Mouse (Mus musculus) A20 (cell line): ENCODE results near the gene R3hdm4.

Source experiments
- DNase-seq: peaks from one replicate; pipeline ENCODE4 v3.0.0-alpha.2; 2011; ENCODE audit warnings: low read depth, low spot score

The R3hdm4 gene

DNA sequence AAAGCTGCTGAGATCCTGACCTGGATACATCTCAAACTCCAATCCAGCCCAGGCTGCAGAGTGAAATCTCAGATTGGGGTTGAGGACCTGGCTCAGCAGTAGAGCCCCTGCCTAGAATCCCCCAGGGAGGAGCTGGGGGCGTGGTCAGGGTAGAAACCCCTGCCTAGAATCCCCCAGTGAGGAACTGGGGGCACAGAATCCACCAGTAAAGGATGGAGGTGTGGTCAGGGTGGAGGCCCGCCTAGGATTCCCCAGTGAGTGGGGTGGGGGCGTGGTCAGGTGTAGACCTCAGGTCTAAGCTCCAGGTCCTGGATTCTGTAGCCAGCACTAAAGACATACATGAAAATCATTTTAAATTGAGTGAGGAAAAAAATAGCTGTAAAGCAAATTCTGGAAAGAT, 48.1 kb downstream of the R3hdm4 start:
- no peak for DNase-seq

DNA sequence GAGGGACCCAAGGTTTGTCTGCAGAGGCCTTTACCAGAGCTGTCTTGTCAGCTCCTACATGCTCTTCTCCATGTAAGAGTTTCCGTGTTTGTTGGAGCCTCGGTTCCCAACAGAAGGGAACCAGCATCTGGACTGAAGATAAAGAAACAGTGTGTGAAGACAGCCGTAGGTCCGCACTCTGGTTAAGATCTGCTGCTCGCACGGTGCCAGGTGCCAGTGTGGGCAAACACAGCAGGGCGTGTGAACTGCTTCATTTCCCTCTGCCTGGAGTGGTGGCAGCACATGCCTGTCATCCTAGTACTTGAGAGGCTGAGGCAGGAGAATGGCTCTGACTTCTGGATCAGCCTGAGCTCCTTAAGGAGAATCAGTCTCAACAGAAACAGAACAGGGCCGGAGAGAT, 49.2 kb downstream of the R3hdm4 start:
- DNase-seq, result no peak

DNA sequence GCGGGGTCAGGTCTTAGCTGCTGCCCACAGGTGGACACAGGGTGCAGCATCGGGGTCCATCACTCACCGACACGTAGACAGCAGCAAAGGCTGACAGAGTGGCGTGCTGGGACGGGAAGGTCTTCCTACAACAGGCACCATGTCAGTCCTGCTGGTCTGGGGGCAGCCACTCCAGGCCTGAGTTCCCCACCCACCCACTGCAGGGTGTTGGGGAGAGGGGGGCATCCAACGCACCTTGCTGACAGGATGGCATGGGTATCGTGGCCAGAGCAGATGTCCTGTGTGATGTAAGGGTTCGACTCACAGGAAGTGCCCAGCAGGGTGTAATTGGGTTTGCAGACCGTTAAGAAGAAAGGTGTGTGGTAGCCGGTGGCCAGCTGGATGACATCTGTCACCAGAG, 54.4 kb downstream of the R3hdm4 start:
- DNase-seq, result no peak

DNA sequence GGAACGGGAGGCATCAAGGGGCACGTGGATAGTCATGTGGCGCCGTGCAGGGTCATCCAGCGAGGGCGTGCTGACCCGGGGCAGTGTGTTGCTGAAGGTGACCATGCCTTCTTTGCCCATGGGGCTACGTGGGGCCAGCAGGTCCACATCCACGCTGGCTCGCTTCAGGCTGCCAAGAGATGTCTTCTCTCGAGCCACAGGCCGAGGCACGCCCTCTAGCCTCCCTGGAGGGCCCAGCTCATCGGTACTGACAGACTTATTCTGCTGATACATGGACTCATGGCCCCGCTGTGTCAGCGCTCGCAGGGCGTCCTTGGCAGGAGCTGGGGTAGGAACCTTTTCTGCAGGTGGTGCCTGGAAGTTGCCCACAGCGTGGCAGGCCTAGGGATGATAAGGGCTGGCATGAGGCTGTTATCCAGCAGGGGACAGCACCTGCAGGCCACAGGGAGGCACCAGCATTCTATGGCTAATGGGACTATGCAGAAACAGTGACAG, 55.2 kb downstream of the R3hdm4 start:
- no peak for DNase-seq

DNA sequence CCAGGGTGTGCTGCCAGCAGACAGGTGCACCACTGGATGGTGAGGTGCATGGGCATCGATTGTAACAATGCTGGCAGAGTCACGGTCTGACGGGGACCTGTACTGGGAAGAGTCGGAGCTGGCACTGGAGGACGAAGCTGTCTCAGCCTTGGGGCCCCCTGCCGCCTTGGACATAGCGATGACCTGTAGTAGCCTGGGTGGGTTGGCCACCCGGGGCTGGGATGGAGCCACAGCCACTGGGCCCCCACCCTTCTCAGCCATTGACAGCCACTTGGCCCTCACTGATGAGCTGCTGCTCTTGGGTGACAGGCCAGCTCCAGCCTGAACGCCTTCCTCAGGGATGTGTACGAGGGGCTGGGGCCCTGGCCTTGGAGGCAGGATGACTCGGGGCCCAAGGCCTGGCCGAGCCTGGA, 55.8 kb downstream of the R3hdm4 start:
- no peak for DNase-seq

DNA sequence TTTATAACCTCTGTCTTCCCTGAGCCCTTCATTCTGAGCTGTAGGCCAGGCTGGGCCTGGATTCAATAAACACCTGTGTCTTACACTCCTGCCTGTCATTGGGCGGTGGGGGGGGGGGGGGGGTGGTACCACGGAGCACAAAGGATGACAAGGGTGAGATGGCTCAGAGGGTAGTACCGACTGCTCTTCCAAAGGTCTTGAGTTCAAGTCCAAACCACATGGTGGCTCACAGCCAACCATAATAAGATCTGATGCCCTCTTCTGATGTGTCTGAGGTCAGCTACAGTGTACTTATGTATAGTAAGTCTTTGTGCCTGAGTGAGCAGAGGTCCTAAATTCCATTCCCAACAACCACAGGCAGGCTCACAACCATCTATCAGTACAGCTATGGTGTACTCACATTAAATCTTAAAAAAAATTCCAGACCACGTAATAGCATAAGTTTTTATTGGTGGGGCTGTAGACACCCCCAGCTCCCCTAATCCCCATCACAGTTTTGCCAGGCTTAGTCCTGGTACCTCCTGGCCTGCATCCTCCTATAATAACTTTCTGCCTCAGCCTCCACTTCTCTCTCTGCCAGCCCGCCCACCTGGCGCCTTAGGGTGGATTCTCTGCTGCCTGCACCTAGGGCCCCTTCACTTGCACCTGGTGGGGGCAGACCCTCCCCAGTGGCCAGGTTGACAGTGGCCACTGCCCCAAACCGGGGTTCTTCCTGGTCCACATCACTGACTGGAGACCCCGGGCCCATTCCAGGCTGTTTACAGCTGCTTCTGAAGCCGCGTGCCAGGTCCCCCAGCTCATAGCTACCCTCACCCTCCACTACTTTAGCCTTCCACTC, 56.4 kb downstream of the R3hdm4 start:
- DNase-seq, result no peak

DNA sequence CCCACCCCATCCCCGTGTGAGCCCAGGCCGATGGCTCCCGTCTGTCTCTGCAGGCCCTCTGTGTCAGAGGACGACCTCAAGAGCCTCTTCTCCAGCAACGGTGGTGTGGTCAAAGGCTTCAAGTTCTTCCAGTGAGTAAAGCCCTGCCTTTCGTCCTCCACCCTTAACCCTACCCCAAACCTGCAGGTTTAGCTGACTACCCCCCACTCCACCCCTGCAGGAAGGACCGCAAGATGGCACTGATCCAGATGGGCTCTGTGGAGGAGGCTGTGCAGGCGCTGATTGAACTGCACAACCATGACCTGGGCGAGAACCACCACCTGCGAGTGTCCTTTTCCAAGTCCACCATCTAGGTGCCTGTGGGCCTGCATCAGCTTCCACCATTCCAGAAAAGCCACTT, 58.1 kb downstream of the R3hdm4 start:
- no peak for DNase-seq

DNA sequence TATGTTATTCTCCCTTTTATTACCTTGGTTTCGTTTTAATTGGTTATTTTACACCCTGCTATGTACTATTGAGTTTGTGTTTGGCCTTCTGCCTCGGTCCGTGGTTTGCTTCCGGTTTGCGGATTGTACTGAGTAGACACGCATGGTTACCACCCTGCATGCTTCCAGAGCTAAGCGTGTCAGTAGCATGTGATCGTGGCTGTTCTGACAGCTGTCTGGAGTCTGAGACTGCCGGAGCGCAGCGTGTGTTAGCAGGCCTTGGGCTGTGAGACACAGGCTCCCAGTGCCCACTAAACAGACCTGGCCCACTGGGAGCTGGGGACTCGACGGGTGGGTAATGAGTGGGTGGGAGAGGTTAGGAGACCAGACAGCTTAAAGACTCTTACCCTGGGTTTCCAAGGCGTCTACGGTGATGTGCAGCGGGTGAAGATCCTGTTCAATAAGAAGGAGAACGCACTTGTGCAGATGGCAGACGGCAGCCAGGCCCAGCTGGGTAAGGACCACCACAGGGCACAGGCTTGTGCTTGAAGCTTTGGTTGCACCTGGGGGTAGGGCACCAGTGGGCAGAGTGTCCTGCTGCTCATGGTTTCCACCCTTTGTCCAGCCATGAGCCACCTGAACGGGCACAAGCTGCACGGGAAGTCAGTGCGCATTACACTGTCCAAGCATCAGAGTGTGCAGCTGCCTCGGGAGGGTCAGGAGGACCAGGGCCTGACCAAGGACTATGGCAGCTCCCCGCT, 58.8 kb downstream of the R3hdm4 start:
- no peak for DNase-seq

DNA sequence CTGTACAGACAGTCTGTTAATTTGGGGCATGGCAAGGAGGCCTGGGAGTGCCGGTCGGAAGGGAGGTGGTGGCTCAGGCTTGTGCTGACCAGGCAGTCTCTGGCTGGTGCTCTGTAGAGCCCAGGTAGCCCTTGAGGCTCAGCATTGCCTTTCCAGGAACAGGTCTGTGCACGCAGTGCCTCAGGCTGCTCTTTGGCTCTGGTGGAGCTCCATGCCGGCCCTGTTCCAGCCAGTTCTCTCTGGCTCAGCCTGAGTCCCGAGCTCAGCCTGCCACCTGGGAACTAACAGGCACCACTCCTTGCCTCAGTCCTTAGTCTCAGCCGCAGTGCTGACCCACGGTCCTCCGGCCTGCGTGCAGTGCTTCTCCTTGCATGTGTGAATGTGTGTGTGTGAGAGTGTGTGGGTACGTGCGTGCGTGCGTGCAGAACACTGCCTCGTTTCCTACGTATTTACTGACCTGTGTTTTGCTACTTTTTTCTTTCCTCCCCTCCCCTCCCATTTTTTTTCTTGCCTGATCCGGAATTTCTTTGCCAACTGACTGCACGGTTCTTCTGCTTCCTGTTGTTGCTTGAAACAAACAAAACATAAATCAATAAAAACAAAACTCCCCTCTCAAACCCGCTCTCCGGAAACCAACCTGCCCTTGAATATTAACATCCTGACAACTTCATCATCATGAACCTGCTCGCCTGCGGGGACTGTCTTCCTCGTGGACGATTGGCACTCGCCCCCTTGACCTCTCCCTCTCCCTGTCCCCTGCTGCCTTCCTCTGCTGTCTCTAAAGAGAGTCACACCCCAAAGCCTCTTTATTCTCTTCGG, 59.6 kb downstream of the R3hdm4 start:
- no peak for DNase-seq

DNA sequence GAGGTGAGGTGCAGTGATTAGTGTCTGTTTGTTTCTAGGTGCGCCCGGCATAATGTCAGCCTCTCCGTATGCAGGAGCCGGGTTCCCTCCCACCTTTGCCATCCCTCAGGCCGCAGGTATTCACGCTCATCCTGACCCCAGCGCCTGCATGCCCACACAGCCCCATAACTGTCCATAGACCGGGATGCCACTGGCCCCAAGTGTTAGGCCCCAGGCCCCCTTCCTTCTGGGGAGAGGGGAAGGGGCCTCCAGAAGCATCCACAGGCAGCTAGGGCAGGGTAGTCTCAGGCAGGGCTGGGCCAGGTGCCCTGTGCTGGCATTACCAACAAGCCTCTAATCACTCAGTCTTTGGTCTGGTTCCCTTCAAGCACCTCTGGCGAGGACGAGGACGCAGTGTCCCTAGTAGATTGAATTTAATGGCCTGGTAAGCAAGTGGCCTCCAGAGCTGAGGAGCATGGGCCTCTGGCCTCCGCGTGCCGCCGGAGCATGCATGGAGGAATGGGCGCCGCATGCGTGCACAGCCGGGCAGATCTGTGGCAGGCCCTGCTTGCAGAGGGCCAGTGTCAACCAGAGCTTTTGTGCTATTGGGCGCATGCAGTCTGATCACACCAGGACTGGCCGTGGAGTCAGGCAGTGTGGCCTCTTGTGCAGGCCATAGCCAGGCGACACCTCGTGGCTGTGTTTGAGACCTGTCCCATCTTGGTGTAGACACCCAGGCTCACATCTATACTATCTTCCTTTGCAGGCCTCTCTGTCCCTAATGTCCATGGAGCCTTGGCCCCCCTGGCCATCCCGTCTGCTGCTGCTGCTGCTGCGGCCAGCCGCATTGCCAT, 60.7 kb downstream of the R3hdm4 start:
- no peak for DNase-seq
